Mouse (Mus musculus) lung, adult 10 weeks (tissue): ENCODE results near the gene Rfc3. TPM values are rescaled to one million over a fixed set of nuclear protein-coding genes. Genes with fewer than 3 reads are reported as not detected.

Source experiments
- polyA plus RNA-seq: library from polyadenylated mRNA; stranded (reverse); fragments of 350-450 nt; fragmentation: Illumina TruSeq; extraction: RNeasy Lipid Tissue Mini Kit (QIAGEN cat#74804); gene quantifications from one replicate; pipeline ENCODE4 v1.2.3, GENCODE M21; 2014; ENCODE audit warnings: low read depth, low replicate concordance; ENCODE audit not compliant: insufficient read depth

The Rfc3 gene
- 10.1 TPM for polyA plus RNA-seq

DNA sequence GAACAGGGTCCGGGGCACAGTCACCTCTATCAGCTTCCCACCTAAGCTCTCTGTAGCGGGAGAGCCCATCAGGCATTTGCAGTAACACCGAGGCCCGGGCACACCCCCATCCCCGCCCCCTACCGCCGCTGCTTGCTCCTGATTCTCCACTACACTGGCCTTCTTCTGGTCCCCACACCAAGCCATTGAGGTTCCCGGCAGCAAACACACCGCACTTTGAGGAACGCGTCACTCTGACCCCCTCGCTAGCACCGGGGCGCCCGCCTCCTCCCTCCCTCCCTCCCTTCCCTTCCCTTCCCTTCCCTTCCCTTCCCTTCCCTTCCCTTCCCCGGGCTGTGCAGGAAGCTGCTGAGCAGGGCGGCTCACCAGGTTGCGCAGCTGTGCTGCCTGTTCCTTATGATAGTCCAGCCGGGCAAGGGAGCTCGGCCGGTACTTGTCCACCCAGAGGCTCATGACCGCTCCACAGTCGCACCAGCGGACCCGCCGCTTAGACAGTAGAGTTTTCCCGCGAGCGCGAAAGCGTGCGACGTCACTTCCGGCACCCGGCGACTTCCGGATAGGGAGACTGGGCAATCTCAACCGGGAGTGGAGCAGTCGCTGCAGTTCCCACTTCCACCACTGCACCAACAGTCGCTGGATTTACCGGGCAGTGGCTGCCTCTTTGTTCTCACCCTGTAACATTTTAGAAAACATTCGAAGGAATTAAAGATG, at the start of gene Rfc3:
Gene Rfc3 (minus strand): TSS at position 543 of the 711 bp plus-strand sequence.

DNA sequence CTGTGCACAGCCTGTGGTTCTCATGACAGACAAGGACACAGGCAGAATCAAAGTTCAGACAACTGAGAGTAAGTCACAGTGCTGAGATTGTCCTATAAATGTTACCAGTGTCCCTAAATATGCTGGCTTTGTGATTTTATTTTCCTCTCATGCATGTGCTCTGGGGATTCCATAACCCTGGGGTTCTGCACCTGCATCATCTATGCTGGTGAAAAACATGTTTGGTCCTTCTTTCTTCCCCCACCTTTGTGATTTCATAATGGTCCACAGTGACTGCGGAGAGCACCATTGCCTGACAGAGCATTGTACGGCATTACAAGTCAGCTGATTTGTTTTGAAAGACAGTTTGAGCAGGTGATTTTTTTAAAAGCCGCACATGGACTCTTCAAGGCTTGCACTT, 45.1 kb downstream of the Rfc3 start, which contains the start of gene Vmn2r18:
Gene Vmn2r18 (minus strand): TSS at position 101 of the 400 bp plus-strand sequence.

Other genes with a start within 250 kb of the Rfc3 start
- not detected for gene Gm42906, start 223.1 kb downstream of the Rfc3 start, polyA plus RNA-seq
- not detected for gene Vmn2r18, start 45.2 kb downstream of the Rfc3 start, polyA plus RNA-seq